Mouse (Mus musculus) gastrocnemius, postnatal 14 days (tissue): ENCODE data around the gene Ccdc65. TPM values are rescaled to one million over a fixed set of nuclear protein-coding genes. Genes with fewer than 3 reads are reported as not detected.
A peak's percentile ranks its signal among the peaks of the same experiment; 100 is the strongest.
"Not testable (repeated sequence)": the region's sequence is repeated elsewhere in the genome, so short reads cannot be mapped to it uniquely, and the experiment has no call there.

Experiments used
- DNase-seq: peaks from one replicate; pipeline ENCODE4 v3.0.0; 2021; ENCODE audit warnings: mixed read lengths
- intact Hi-C: fragments of 180-260 bp; cut with DNase I; formaldehyde crosslinking; loops from one replicate; pipeline ENCODE4 v1.15.1; 2025; ENCODE audit warnings: low total_unique reads
- total RNA-seq, 2 experiments: library from RNA; stranded (reverse); gene quantifications; 2 replicates each; pipeline ENCODE4 v1.2.3; 2021

Ccdc65 gene
- total RNA-seq, 2 experiments from 2014 or later: not detected

DNA sequence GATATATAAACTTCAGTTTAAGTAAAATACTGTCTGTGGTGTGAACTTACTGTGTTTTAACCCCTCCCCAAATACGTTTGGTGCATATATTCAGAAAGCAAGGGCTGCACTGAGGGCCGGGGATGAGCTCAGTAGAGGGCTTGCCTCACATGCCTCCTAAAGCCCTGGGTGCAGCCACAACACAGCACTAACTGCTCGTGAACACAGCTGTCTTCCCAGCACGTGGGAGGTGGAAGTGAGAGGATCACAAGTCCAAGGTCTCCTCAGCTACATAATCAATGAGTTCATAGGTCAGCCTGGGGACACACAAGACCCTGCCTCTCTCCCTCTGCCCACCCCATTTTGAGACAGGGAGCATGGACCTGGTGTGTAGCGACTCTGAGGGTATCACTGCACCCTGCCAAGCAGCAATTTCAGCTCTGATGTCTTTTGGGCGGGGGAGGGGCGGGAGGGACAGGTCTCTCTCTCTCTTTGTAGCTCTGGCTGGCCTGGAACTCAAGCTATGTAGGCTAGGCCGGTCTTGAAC, 24.1 kb downstream of the Ccdc65 start:
- no peak for DNase-seq
- intact Hi-C loops: no loop called here

DNA sequence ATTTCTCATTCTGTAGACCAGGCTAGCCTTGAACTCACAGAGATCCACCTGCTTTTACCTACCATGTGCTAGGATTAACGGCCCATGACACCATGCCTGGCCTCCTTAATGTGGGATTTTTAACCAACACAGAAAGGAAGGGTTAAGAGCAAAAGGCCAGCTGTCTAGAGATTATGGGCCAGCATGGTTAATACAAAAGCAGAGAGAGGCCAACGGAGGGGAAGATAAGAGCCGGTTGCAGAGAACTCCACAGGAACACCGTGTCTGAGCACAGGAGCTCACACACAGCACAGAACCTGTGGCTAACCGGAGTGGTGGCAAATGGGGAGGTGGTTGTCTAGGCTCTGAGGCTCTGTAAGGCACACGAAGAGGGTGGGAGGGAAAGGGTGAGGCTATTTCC, 25.4 kb downstream of the Ccdc65 start:
- intact Hi-C loops: no loop called here
- DNase-seq: no peak

DNA sequence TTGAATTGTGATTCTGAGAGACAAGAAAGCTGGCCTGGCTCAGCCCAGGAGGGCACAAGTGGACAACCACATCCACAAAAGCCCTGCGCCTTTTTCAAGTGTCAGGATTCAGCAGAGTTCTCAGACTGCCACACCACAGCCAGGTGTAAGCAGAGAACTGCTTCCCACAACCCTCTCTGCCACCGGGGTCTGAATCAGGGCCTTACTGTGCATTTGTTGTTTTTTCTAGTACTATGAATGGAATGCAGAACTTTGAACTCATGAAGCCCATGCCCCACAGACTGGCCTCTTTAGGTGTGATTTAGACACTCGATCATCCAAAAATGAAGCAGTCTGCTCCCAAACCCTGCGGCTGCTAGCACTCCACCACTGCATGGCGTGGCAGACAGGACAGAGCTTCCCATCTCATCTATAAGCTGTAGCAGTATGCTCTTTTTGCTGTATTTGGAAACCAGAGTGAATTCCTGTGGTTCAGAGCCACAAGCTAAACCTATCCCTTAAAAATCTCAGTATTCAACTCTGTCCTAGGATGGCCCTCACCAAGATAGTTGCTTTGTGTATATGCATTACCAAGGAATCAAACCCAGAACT, 26.1 kb downstream of the Ccdc65 start:
- no peak for DNase-seq
- intact Hi-C loops: no loop called here

DNA sequence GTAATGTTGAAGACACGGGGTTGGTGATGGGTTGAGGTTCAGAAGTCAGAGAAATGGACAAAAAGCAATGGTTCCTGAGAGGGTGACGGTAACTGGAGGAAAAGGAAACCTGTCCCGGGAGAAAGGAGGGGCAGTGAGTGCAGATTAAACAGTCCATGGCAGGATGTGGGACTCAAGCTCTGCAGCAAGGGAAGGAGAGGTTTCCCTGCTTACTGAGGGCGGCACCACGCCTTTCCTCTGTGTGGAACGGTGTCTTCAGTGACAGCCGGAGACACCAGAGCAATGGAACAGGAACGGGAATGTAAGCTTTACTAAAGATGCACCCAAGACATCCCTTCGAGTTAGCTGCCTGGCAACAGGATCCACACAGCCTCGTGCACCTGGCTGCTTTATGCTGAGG, 28.5 kb downstream of the Ccdc65 start:
- no peak for DNase-seq
- intact Hi-C loops: no loop called here

DNA sequence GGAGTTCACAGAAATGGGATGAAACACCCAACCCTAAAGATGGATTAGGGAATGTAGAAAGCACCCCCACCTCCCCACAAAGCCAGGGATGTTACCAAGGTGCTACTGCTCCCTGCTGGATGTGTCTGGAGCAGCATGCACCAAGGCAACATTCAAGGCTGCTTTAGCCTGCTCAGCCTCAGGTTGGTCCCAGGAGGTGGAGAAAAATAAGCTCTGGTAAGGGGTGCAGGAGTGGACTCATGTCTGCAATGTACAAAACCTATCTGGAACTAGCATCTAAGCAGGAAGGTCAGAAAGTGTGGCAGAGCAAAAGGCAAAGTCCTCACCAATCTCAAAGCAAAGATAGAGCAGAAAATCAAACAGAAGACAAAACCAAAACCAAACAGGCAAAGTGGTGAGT, 29.9 kb downstream of the Ccdc65 start:
- intact Hi-C loops: no loop called here
- no peak for DNase-seq

DNA sequence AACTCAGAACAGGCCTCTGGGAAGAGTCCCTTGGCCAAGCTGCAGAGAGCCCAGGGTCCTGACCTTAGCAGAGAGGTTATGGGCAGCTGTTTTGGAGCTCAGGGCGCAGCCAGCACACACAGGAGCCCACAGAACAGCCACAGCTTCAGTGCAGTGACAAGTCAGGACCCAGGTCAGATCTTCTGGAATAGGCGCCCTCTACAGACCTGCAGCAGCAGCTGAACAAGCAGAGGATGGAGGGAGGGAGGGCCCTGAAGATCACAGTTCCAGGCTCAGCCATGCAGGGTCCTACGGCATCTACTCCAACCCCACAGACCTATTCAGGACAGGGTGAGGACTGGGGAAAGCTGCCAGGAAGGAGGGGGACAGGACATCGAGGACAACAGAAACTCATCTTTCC, 30.8 kb downstream of the Ccdc65 start:
- DNase-seq: no peak
- intact Hi-C loops: no loop called here

DNA sequence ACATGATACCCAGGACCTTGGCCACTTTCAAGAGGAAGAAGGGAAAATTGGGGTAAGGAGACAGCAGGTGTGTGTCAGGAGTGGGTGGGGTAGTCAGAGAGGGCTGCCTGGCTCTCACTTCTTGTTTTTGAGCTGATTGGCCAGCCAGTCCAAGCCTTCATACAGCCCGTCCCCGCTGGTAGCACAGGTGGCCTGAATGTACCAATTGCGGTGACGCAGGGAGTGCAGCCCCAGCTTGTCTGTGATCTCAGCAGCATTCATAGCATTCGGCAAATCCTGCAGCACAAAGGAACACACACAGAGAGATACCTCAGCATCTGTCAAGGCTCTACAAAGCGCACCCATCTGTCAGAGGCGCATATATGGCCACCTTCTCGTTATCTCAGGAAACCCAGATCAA, 32.2 kb downstream of the Ccdc65 start:
- intact Hi-C loops: no loop called here
- no peak for DNase-seq

DNA sequence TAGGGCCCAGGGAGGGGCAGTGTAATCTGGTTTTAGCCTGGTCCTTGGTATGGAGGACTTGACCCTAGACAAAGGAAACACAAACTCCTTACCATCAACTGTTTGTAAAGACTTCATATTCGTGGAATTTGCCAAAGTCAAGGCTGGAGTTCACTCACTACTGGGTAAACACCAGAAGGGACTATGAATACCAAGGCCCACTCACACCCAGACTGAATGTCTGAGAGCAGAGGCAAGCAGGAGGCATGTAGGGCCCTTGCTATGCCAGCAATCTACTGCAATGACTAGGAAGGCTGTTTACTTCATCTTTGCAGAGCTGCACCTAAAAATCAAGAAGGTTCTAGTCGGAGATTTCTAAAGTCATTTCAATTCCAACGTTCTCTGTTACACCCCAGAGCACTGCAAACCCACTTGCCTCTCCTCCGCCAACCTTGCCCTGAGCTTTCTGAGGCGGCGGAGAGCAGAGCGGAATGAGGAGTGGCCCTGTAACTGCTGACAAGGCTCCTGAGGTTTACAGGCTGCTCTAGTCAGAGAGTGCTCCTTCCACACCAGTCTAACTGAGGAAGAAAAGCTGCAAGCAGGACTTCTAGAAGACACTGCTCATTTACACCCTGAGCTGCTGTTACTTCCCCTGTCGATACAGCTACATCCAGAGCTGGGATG, 34.9 kb downstream of the Ccdc65 start:
- no peak for DNase-seq
- intact Hi-C loops: no loop called here

DNA sequence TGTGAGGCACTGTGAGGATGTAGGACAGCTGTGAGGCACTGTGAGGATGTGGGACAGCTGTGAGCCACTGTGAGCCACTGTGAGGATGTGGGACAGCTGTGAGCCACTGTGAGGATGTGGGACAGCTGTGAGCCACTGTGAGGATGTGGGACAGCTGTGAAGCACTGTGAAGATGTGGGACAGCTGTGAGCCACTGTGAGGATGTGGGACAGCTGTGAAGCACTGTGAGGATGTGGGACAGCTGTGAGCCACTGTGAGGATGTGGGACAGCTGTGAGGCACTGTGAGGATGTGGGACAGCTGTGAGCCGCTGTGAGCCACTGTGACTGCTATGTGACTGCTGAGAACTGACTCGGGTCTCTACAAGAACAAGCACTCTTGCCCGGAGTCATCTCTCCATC, 35.9 kb downstream of the Ccdc65 start:
- intact Hi-C loops, DNase-seq: not testable (repeated sequence)

DNA sequence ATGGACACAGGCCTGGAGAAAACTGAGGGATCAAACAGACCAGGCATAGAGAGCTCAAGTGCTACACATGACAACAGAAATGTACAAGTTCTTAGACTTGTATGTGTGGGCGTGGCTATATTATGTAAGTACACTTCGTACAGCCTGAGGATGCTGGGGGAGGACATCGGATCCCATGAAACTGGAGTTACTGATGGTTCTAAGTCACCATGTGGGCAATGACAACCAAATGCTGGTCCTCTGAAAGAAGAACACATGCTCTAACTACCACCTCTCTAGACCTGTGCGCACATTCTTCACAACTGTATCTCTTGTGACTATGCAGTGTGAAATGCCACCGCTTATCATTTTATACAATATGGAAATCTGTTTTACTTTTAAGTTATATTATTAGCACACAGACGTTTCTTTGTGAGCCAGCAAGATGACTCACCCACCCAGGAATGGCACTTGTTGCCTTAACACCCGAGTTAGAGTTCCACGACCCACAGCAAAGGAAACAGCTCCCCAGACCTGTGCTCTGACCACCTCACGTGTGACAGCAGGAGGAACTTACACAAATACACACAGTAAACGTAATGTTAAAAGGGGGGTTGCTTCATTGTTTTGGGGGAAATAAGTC, 38.4 kb downstream of the Ccdc65 start:
- intact Hi-C loops: no loop called here
- no peak for DNase-seq

DNA sequence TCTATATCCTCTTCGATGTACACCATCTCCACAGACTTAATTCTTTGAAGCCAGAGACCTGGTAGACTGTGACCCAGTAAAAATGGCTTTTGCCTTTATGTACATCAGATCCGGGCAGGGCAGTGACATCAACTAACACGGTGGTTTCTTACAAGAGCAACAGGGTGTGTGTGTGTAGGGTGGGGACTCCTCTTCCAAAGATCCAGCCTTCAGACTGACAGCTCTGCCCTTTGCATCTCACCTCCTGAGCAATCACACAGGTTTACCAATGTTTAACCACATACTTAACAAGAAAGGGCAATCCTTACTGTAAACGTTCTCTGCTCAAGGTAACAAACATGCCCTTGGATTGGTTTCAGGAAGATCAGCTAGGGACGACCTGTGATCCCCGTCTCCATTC, 39.3 kb downstream of the Ccdc65 start:
- no peak for DNase-seq

DNA sequence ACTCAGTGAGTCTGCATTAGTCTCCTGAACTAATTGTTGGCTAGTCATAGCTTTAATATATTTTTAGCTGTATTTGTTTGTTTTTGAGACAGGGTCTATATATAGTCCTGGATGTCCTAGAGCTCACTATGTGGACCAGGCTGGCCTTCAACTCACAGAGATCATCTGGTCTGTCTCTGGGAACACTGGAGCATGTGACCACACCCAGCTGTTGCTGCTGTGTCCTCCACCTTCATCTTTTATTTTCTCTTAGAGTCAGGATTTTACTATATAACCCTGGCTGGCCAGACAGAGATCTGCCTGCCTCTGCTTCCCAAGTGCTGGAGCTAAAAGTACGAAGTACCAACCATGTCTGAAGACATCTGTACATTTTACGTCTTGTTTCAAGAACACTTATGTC, 41.1 kb downstream of the Ccdc65 start:
- intact Hi-C loops: no loop called here
- no peak for DNase-seq

More for the DNA sequence above, 39.3 kb downstream of the Ccdc65 start:
- intact Hi-C loops: no loop called here

DNA sequence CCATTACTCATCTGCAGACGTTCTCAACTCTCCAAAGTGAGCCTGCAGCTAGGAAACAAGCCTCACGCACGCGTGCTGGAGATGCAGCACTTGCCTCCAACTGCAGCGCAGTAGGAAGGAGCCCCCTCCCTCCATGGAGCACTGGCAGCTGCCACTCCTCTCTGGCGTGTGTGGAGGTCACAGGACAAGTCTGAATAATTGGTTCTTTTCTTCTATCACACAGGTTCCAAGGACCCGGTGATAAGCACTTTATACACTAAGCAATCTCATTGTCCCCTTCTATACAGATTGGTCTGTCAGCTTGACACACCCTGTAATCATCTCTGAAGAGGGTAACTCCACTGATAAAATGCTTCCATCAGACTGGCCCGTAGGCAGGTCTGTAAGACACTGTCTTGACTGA, 45.0 kb downstream of the Ccdc65 start:
- intact Hi-C loops: no loop called here
- no peak for DNase-seq

DNA sequence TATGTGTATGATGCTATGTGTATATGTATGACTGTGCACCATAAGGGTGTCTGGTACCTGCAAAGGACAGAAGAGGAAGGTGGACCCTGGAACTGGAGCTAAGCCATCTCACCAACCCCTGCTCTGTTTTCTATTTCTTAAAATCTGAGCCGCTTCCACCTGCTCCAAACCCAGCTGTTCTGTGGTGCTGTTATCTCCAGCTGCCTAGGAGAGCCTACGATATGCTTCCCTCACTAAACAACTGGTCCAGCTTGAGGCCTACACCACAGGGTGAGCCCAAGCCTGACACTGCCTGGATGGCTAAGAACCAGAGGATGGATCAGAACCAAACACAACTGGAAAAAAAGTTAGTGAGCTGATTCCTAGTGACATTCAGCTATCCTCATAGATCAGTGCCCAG, 46.1 kb downstream of the Ccdc65 start:
- no peak for DNase-seq
- intact Hi-C loops: no loop called here

DNA sequence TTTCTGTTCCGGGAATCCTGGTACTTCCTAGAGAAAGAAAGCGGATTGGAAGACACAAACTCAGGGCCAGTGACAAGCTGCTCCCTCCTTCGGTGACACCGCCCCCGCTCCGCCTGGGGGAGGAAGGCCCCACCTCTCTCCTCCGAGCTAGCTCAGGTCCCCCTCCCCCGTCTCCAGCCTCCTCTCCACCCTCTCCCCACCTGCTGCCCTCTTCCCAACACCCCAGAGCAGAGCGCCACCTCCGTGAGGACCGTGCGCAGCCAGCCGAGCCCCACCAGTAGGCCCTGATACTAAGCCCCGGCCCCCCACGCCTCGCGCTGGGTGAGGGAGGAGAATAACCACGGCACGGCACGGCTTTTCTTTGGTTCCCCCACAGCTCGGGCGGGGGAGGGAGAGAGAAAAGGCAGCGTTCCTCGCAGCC, 54.2 kb downstream of the Ccdc65 start:
- DNase-seq: peak; percentile 77
- intact Hi-C loops: no loop called here

DNA sequence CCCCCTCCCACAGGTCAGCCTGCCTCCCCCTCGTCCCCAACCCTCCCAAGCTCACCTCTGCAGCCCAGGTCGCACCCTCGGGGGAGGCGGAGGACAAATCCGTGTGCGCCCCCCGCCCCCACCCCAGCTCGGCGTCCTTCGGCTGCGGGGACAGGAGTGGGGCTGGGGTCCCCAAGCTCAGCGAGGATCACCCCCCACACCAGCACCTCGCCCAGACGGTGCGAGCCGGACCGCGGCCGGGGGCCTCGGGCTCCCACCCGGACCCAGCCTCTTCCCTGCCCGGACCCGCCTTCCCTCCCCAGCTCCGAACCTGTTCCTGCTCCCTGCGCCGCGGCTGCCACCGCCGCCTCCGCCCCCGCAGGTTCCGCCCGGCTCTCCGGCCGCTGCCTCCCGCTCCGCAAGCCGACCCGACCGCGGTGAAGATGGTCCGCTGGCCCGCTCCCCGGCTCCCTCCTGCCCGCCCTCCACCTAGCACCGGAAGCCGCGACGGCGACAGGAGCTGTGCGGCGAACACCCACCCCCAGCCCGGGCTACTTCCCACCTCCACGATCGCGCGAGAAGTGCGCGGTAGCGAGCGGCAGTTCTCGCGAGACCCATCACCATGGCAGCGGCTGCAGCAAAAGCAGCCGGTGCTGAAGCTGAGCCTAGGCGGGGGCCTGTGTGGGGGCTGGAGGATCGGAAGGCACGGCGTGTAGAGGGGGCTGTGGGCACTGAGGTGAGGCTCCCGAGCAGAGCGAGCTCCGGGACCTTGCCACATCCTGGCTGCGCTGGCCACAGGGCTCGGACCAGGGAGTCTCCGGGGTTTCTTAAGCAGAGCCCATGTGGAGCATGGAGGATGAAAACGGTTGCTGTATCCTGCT, 54.9 kb downstream of the Ccdc65 start, which contains the start of gene Arf3:
TSS of gene Arf3 (minus strand) at position 545 of the 860 bp plus-strand sequence.
- DNase-seq: peak; percentile 96
- intact Hi-C loops: no loop called here

DNA sequence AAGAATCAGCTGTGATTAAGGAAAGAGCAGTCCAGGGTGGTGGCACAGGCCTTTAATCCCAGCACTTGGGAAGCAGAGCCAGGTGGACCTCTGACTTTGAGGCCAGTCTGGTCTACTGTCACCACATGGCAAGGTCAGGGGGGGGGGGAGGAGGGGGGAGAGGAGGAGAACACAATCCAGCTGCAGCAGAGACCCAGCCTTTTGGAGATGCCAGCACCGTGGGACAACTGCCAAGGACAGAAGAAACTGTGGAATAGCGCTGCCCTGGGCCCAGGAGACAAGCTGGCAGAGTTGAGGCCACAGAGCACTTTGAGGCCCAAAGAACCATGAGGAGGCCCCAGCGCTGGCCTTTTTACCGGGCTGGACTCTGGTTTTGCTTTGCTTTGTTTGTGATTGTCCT, 57.9 kb downstream of the Ccdc65 start:
- intact Hi-C loops: no loop called here
- DNase-seq: no peak

DNA sequence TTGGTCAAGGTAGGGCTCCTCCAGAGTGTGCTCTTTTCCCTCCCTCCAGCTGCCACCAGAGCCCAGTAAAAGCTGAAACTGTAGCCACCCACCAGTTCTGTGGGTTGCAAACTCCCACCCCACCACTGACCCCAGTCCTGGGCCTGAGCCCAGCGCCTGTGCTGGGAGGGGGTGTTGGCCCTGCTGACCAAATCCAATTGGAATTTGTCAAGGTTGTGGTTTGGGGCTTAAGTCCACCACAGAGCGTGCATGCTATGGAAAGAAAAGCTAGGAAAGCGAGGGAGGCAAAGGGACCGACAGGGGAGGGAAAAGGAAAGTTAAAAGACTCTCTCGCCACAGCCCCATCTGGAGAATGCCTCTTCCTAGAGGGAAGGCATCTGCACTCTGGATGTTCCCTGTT, 60.3 kb downstream of the Ccdc65 start:
- intact Hi-C loops: no loop called here
- no peak for DNase-seq

DNA sequence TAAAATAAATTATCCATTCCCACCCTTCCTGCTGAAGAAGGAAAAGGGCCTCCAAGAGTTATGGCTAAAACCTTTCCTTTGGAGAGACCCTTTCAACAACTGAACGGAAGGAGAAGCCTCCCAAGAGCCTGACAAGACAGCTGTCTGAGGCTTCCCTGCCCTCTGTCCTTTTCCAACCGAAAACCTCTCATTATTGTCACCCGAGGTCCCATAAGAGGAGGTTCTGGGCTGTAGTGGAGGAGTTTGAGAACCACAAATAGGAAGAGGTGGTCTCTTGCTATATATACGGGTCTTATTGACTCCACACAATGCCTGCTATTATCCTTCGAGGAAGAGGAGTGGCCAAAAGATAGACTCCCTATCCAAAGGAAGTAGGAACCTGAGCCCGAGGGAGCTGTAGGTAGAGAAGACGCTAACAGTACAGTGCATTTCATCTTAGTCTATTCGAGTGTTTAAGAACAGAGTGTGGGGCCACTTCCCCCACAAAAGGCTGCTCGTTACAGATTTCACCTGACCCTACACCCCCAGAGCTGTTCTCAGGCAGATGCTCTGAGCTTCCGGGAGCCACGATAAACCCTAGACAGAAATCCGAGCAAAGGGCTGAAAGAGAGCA, 63.9 kb downstream of the Ccdc65 start:
- intact Hi-C loops: no loop called here
- DNase-seq: no peak
